Mouse (Mus musculus) layer of hippocampus, adult 11-12 months (tissue): ENCODE measurements around the gene Ncoa3.

Experiments used
- DNase-seq: peaks from one replicate; pipeline ENCODE4 v3.0.0; 2022; ENCODE audit warnings: low spot score

Gene Ncoa3

GRCm38 (mm10) chr2:165970767-165971166 is 21.7 kb upstream of the Ncoa3 start:
- no peak for DNase-seq

- no peak for DNase-seq
These were observed 18.1 kb upstream of the Ncoa3 start for GRCm38 (mm10) chr2:165974383-165974782.

GRCm38 (mm10) chr2:165976186-165976585 is 16.2 kb upstream of the Ncoa3 start:
- DNase-seq: no peak

GRCm38 (mm10) chr2:165976874-165977273 is 15.6 kb upstream of the Ncoa3 start:
- no peak for DNase-seq

- no peak for DNase-seq
These were observed 14.3 kb upstream of the Ncoa3 start for GRCm38 (mm10) chr2:165978119-165978518.

GRCm38 (mm10) chr2:165981248-165981977 is 11.0 kb upstream of the Ncoa3 start:
- no peak for DNase-seq

- peak; percentile 62 for DNase-seq
These were observed 9.7 kb upstream of the Ncoa3 start for GRCm38 (mm10) chr2:165982512-165983389.

GRCm38 (mm10) chr2:165984318-165984717 is 8.1 kb upstream of the Ncoa3 start:
- DNase-seq: no peak

- no peak for DNase-seq
These were observed 7.5 kb upstream of the Ncoa3 start for GRCm38 (mm10) chr2:165984891-165985290.

GRCm38 (mm10) chr2:165985581-165985980 is 6.9 kb upstream of the Ncoa3 start:
- no peak for DNase-seq

- DNase-seq: peak; percentile 72
These were observed 5.4 kb upstream of the Ncoa3 start for GRCm38 (mm10) chr2:165986921-165987453.

GRCm38 (mm10) chr2:165993173-165993900 is 901 bp downstream of the Ncoa3 start:
- no peak for DNase-seq

- no peak for DNase-seq
These were observed 1.9 kb downstream of the Ncoa3 start for GRCm38 (mm10) chr2:165994341-165994740.

GRCm38 (mm10) chr2:165995711-165996110 is 3.3 kb downstream of the Ncoa3 start:
- DNase-seq: no peak

- DNase-seq: no peak
These were observed 3.7 kb downstream of the Ncoa3 start for GRCm38 (mm10) chr2:165996130-165996529.

GRCm38 (mm10) chr2:165997256-165997967 is 5.0 kb downstream of the Ncoa3 start:
- DNase-seq: no peak

- no peak for DNase-seq
These were observed 6.5 kb downstream of the Ncoa3 start for GRCm38 (mm10) chr2:165998969-165999368.

- no peak for DNase-seq
These were observed 7.4 kb downstream of the Ncoa3 start for GRCm38 (mm10) chr2:165999790-166000189.

- no peak for DNase-seq
These were observed 7.8 kb downstream of the Ncoa3 start for GRCm38 (mm10) chr2:166000242-166000641.

GRCm38 (mm10) chr2:166000769-166001168 is 8.3 kb downstream of the Ncoa3 start:
- no peak for DNase-seq

- no peak for DNase-seq
These were observed 8.9 kb downstream of the Ncoa3 start for GRCm38 (mm10) chr2:166001362-166001761.

- no peak for DNase-seq
These were observed 9.3 kb downstream of the Ncoa3 start for GRCm38 (mm10) chr2:166001768-166002167.
